Mouse (Mus musculus): ENCODE results near the gene Fen1. TPM values are rescaled to one million over a fixed set of nuclear protein-coding genes. Genes with fewer than 3 reads are reported as not detected.

The Fen1 gene
- polyA plus RNA-seq, 1 experiment from 2014 or later = 54.9 TPM

- 81% methylated on average over 7 of the region's 7 CpGs for whole genome bisulfite sequencing
- no peak overlapping the region for H3K9ac ChIP-seq (ENCODE audit: low read length)
- no peak overlapping the region for H3K27ac ChIP-seq (ENCODE audit: low read length)
- no peak overlapping the region for H3K4me3 ChIP-seq (ENCODE audit: low read length)
- H3K27me3 ChIP-seq (ENCODE audit: control insufficient read depth, insufficient read depth, low read length) = no peaks in the 10 kb centered on the region
- peaks cover 5% of the 10 kb centered on the region for H3K36me3 ChIP-seq (ENCODE audit: control insufficient read depth, insufficient read depth)
- no peak for ATAC-seq (replicated peaks; ENCODE audit: extremely low read depth, insufficient read depth, low FRiP score)
- no peaks in the 10 kb centered on the region for H3K9me3 ChIP-seq (replicated peaks; ENCODE audit: control insufficient read depth, low read length)
- no peak overlapping the region for H3K4me2 ChIP-seq (ENCODE audit: low read depth, low read length)
- peaks cover 40% of the 10 kb centered on the region for H3K4me1 ChIP-seq (ENCODE audit: control insufficient read depth, insufficient read depth, low read length)
These were observed 22.7 kb downstream of the Fen1 start for GRCm38 (mm10) chr19:10181225-10181624.

GRCm38 (mm10) chr19:10176941-10177372 lies 27.0 kb downstream of the Fen1 start:
- H3K4me1 ChIP-seq (ENCODE audit: control insufficient read depth, insufficient read depth, low read length) = peaks cover 24% of the 10 kb centered on the region
- peak; percentile 61 for ATAC-seq (replicated peaks; ENCODE audit: extremely low read depth, insufficient read depth, low FRiP score)
- no peak overlapping the region for H3K4me3 ChIP-seq (ENCODE audit: low read length)
- H3K27ac ChIP-seq (ENCODE audit: low read length) = 0 out of 2 replicates have a peak overlapping the region, but pooled peaks have one; percentile 33
- no peaks in the 10 kb centered on the region for H3K9me3 ChIP-seq (replicated peaks; ENCODE audit: control insufficient read depth, low read length)
- no peaks in the 10 kb centered on the region for H3K36me3 ChIP-seq (ENCODE audit: control insufficient read depth, insufficient read depth)
- no peak overlapping the region for H3K9ac ChIP-seq (ENCODE audit: low read length)
- peak overlapping the region; percentile 38; the same call in 1 of the 2 replicates for H3K4me2 ChIP-seq (ENCODE audit: low read depth, low read length)
- WGBS = 26% methylated on average over 7 of the region's 7 CpGs
- no peaks in the 10 kb centered on the region for H3K27me3 ChIP-seq (ENCODE audit: control insufficient read depth, insufficient read depth, low read length)

GRCm38 (mm10) chr19:10176477-10176876 lies 27.5 kb downstream of the Fen1 start:
- H3K4me2 ChIP-seq (ENCODE audit: low read depth, low read length) = no peak overlapping the region; the same call in 1 of the 2 replicates
- no peak; the same call in 1 of the 2 replicates for ATAC-seq (replicated peaks; ENCODE audit: extremely low read depth, insufficient read depth, low FRiP score)
- H3K9ac ChIP-seq (ENCODE audit: low read length) = no peak overlapping the region
- WGBS = 56% methylated on average over 1 of the region's 1 CpGs
- no peaks in the 10 kb centered on the region for H3K36me3 ChIP-seq (ENCODE audit: control insufficient read depth, insufficient read depth)
- H3K27ac ChIP-seq (ENCODE audit: low read length) = no peak overlapping the region
- no peak overlapping the region for H3K4me3 ChIP-seq (ENCODE audit: low read length)
- no peaks in the 10 kb centered on the region for H3K9me3 ChIP-seq (replicated peaks; ENCODE audit: control insufficient read depth, low read length)
- H3K4me1 ChIP-seq (ENCODE audit: control insufficient read depth, insufficient read depth, low read length) = peaks cover 22% of the 10 kb centered on the region
- no peaks in the 10 kb centered on the region for H3K27me3 ChIP-seq (ENCODE audit: control insufficient read depth, insufficient read depth, low read length)

GRCm38 (mm10) chr19:10174956-10175355 lies 29.0 kb downstream of the Fen1 start:
- no peak overlapping the region for H3K4me3 ChIP-seq (ENCODE audit: low read length)
- peaks cover 12% of the 10 kb centered on the region for H3K4me1 ChIP-seq (ENCODE audit: control insufficient read depth, insufficient read depth, low read length)
- H3K36me3 ChIP-seq (ENCODE audit: control insufficient read depth, insufficient read depth) = no peaks in the 10 kb centered on the region
- no peak overlapping the region for H3K9ac ChIP-seq (ENCODE audit: low read length)
- no peak for ATAC-seq (replicated peaks; ENCODE audit: extremely low read depth, insufficient read depth, low FRiP score)
- no peak overlapping the region for H3K27ac ChIP-seq (ENCODE audit: low read length)
- 61% methylated on average over 4 of the region's 4 CpGs for WGBS
- no peak overlapping the region for H3K4me2 ChIP-seq (ENCODE audit: low read depth, low read length)
- no peaks in the 10 kb centered on the region for H3K9me3 ChIP-seq (replicated peaks; ENCODE audit: control insufficient read depth, low read length)
- no peaks in the 10 kb centered on the region for H3K27me3 ChIP-seq (ENCODE audit: control insufficient read depth, insufficient read depth, low read length)

- Histone ChIP-seq H3K4me2 (ENCODE audit: low read depth, low read length) (no peak overlapping the region), H3K36me3 (ENCODE audit: control insufficient read depth, insufficient read depth) (no peaks in the 10 kb centered on the region), H3K4me1 (ENCODE audit: control insufficient read depth, insufficient read depth, low read length) (peaks cover 12% of the 10 kb centered on the region), H3K9me3 (replicated peaks; ENCODE audit: control insufficient read depth, low read length) (no peaks in the 10 kb centered on the region), H3K27ac (ENCODE audit: low read length) (no peak overlapping the region), H3K4me3 (ENCODE audit: low read length) (no peak overlapping the region), H3K9ac (ENCODE audit: low read length) (no peak overlapping the region), H3K27me3 (ENCODE audit: control insufficient read depth, insufficient read depth, low read length) (no peaks in the 10 kb centered on the region)
- no peak for ATAC-seq (replicated peaks; ENCODE audit: extremely low read depth, insufficient read depth, low FRiP score)
- 73% methylated on average over 7 of the region's 7 CpGs for WGBS
These were observed 30.0 kb downstream of the Fen1 start for GRCm38 (mm10) chr19:10173844-10174539.

GRCm38 (mm10) chr19:10173116-10173718 lies 30.8 kb downstream of the Fen1 start:
- WGBS = 60% methylated on average over 5 of the region's 5 CpGs
- H3K9me3 ChIP-seq (replicated peaks; ENCODE audit: control insufficient read depth, low read length) = no peaks in the 10 kb centered on the region
- ATAC-seq (replicated peaks; ENCODE audit: extremely low read depth, insufficient read depth, low FRiP score) = no peak
- H3K9ac ChIP-seq (ENCODE audit: low read length) = no peak overlapping the region
- H3K36me3 ChIP-seq (ENCODE audit: control insufficient read depth, insufficient read depth) = no peaks in the 10 kb centered on the region
- no peak overlapping the region for H3K27ac ChIP-seq (ENCODE audit: low read length)
- no peak overlapping the region for H3K4me2 ChIP-seq (ENCODE audit: low read depth, low read length)
- no peaks in the 10 kb centered on the region for H3K27me3 ChIP-seq (ENCODE audit: control insufficient read depth, insufficient read depth, low read length)
- H3K4me3 ChIP-seq (ENCODE audit: low read length) = no peak overlapping the region
- peaks cover 12% of the 10 kb centered on the region for H3K4me1 ChIP-seq (ENCODE audit: control insufficient read depth, insufficient read depth, low read length)

- Histone ChIP-seq H3K27me3 (ENCODE audit: control insufficient read depth, insufficient read depth, low read length) (no peaks in the 10 kb centered on the region), H3K36me3 (ENCODE audit: control insufficient read depth, insufficient read depth) (no peaks in the 10 kb centered on the region), H3K9ac (ENCODE audit: low read length) (no peak overlapping the region), H3K4me3 (ENCODE audit: low read length) (no peak overlapping the region), H3K4me1 (ENCODE audit: control insufficient read depth, insufficient read depth, low read length) (peaks cover 5% of the 10 kb centered on the region), H3K4me2 (ENCODE audit: low read depth, low read length) (no peak overlapping the region), H3K27ac (ENCODE audit: low read length) (no peak overlapping the region), H3K9me3 (replicated peaks; ENCODE audit: control insufficient read depth, low read length) (no peaks in the 10 kb centered on the region)
- no peak for ATAC-seq (replicated peaks; ENCODE audit: extremely low read depth, insufficient read depth, low FRiP score)
These were observed 32.1 kb downstream of the Fen1 start for GRCm38 (mm10) chr19:10171846-10172245.

GRCm38 (mm10) chr19:10171359-10171758 lies 32.6 kb downstream of the Fen1 start:
- H3K9me3 ChIP-seq (replicated peaks; ENCODE audit: control insufficient read depth, low read length) = no peaks in the 10 kb centered on the region
- H3K9ac ChIP-seq (ENCODE audit: low read length) = no peak overlapping the region
- peaks cover 2% of the 10 kb centered on the region for H3K4me1 ChIP-seq (ENCODE audit: control insufficient read depth, insufficient read depth, low read length)
- ATAC-seq (replicated peaks; ENCODE audit: extremely low read depth, insufficient read depth, low FRiP score) = no peak
- no peak overlapping the region for H3K4me2 ChIP-seq (ENCODE audit: low read depth, low read length)
- no peak overlapping the region for H3K4me3 ChIP-seq (ENCODE audit: low read length)
- 71% methylated on average over 7 of the region's 7 CpGs for WGBS
- no peaks in the 10 kb centered on the region for H3K36me3 ChIP-seq (ENCODE audit: control insufficient read depth, insufficient read depth)
- no peak overlapping the region for H3K27ac ChIP-seq (ENCODE audit: low read length)
- no peaks in the 10 kb centered on the region for H3K27me3 ChIP-seq (ENCODE audit: control insufficient read depth, insufficient read depth, low read length)

GRCm38 (mm10) chr19:10170466-10170865 lies 33.5 kb downstream of the Fen1 start:
- no peak overlapping the region for H3K4me2 ChIP-seq (ENCODE audit: low read depth, low read length)
- no peak overlapping the region for H3K9ac ChIP-seq (ENCODE audit: low read length)
- H3K36me3 ChIP-seq (ENCODE audit: control insufficient read depth, insufficient read depth) = no peaks in the 10 kb centered on the region
- H3K4me1 ChIP-seq (ENCODE audit: control insufficient read depth, insufficient read depth, low read length) = no peaks in the 10 kb centered on the region
- WGBS = 57% methylated on average over 1 of the region's 1 CpGs
- H3K27ac ChIP-seq (ENCODE audit: low read length) = no peak overlapping the region
- H3K4me3 ChIP-seq (ENCODE audit: low read length) = no peak overlapping the region
- no peaks in the 10 kb centered on the region for H3K27me3 ChIP-seq (ENCODE audit: control insufficient read depth, insufficient read depth, low read length)
- no peaks in the 10 kb centered on the region for H3K9me3 ChIP-seq (replicated peaks; ENCODE audit: control insufficient read depth, low read length)
- ATAC-seq (replicated peaks; ENCODE audit: extremely low read depth, insufficient read depth, low FRiP score) = no peak

All from heart, embryonic 16.5 days (tissue).